Mouse (Mus musculus) neural tube, embryonic 14.5 days (tissue): ENCODE data around the gene Ugt1a2. TPM values are rescaled to one million over a fixed set of nuclear protein-coding genes. Genes with fewer than 3 reads are reported as not detected.

Experiments used
- ATAC-seq: fragments of 200-750 bp; cut with Nextera tagmentation; 2 replicates; pipeline ENCODE4 v1.8.0; 2017; ENCODE audit warnings: low read depth, mild to moderate bottlenecking, moderate TSS enrichment, moderate library complexity
- H3K27ac ChIP-seq: fragments of 300-500 bp; sonication (generic); 2 replicates; pipeline ENCODE4 v1.5.1; 2014; ENCODE audit warnings: low read depth, mild to moderate bottlenecking, control low read depth, low read length, moderate library complexity, mixed read lengths
- H3K27me3 ChIP-seq: fragments of 300-500 bp; sonication (generic); 2 replicates; pipeline ENCODE4 v1.6.1; 2014; ENCODE audit warnings: low read length; ENCODE audit not compliant: control insufficient read depth, insufficient read depth
- H3K36me3 ChIP-seq: fragments of 300-500 bp; sonication (generic); 2 replicates; pipeline ENCODE4 v1.6.1; 2014; ENCODE audit warnings: low read length, mixed read lengths; ENCODE audit not compliant: control insufficient read depth, insufficient read depth
- H3K4me1 ChIP-seq: fragments of 300-500 bp; sonication (generic); 2 replicates; pipeline ENCODE4 v1.6.1; 2014; ENCODE audit warnings: low read length; ENCODE audit not compliant: control insufficient read depth, insufficient read depth
- H3K4me2 ChIP-seq: fragments of 300-500 bp; sonication (generic); 2 replicates; pipeline ENCODE4 v1.6.1; 2014; ENCODE audit warnings: mild to moderate bottlenecking, low read depth, low read length, control low read depth
- H3K4me3 ChIP-seq: fragments of 300-500 bp; sonication (generic); 2 replicates; pipeline ENCODE4 v1.5.1; 2014; ENCODE audit warnings: low read depth, low read length, control low read depth, mixed read lengths
- H3K9ac ChIP-seq: fragments of 300-500 bp; sonication (generic); replicated peaks from 2 replicates; pipeline ENCODE4 v1.6.1; 2014; ENCODE audit warnings: low read depth, mild to moderate bottlenecking, control low read depth, low read length, mixed read lengths
- H3K9me3 ChIP-seq: fragments of 300-500 bp; sonication (generic); 2 replicates; pipeline ENCODE4 v1.6.1; 2016; ENCODE audit warnings: low read length; ENCODE audit not compliant: control insufficient read depth
- WGBS: fragments of 180-500 bp; shearing (Covaris S2); extraction: QIAGEN DNeasy Blood & Tissue Kit; methylation state at CpG from one replicate; pipeline ENCODE4 v1.1.7; 2014; 5-methylcytosine and 5-hydroxymethylcytosine counted together
- polyA plus RNA-seq: library from polyadenylated mRNA; unstranded; fragments of >200 nt; fragmentation: Nextera tagmentation; extraction: Ambion mirVana; gene quantifications from 2 replicates; pipeline ENCODE4 v1.2.1, GENCODE M21; 2014

Ugt1a2 gene
- polyA plus RNA-seq, 1 experiment from 2014 or later, result 0.15 TPM

DNA sequence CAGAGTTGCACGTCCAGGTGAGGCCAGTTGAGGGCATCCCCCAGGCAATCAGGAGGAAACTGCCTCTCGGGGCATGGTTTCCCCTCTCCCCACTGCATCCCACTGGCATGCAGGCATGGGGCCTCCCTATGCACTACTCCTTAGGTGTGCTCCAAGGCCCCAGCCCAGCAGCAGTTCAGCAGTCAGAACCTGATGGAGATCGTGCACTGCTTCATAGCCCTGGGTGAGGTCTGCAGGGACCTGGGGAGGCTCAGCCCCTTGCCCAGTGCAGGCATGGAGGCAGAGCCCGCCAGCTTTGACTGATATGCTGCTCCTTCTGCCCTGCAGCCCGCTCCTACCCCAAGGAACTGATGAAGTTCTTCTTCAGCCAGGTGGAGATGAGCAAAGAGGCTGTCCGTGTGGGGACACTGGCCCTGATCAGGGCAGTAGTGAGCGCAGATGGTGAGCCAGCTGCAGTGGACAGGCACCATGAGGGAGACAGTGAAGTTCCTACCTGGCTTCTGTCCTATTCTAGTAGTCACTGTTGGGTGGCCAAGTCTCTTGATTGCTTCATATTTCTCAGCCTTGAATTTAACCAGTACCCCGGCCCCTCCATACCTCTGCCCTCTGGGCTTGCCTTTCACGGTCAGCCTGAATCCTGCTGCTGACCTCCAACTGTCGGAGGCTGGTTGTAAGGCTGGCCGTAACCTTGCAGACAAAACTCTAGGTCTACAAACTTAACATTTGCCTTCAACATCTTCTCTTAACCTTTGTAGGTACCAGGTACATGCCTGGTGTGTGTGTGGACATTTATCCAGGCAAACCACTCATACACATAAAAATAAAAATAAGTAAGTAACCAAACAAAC lies 34.9 kb downstream of the Ugt1a2 start:
- Histone ChIP-seq H3K9me3 (peaks cover 90% of the 10 kb centered on the region), H3K4me3 (no peak overlapping the region), H3K4me2 (no peak overlapping the region), H3K4me1 (no peaks in the 10 kb centered on the region), H3K36me3 (no peaks in the 10 kb centered on the region), H3K27me3 (no peaks in the 10 kb centered on the region), H3K9ac (no peak overlapping the region), H3K27ac (no peak overlapping the region)
- no peak for ATAC-seq
- 67% methylated on average over 11 of the region's 11 CpGs for WGBS

DNA sequence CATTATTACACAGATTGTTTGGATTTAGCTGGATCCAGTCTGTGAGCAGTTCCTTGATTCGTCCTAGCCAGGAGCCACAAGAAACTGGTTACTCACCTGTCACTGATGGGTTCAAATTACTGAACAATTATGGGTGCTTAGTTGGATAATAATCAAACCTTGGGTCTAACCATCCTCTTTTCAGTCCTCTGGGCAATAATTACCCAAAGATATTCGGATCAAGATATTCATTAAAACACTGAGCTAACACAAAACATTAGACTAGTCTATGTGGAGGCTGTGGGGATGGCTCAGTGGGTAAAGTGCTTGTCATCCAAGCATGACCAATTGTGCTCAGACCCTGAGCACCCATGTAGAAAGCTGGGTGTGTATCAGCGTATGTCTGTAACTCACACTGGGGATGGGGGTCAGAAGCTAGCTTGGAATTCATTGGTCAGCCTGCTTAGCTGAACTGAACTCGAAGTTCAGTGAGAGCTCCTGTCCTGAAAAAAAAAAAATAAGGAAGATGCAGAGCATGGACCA lies 35.6 kb downstream of the Ugt1a2 start:
- H3K4me3 ChIP-seq, result no peak overlapping the region
- H3K9me3 ChIP-seq, result peaks cover 91% of the 10 kb centered on the region
- no peaks in the 10 kb centered on the region for H3K4me1 ChIP-seq
- H3K36me3 ChIP-seq, result no peaks in the 10 kb centered on the region
- WGBS, result 69% methylated on average over 4 of the region's 4 CpGs
- H3K27me3 ChIP-seq, result no peaks in the 10 kb centered on the region
- no peak overlapping the region for H3K27ac ChIP-seq
- no peak overlapping the region for H3K4me2 ChIP-seq
- no peak overlapping the region for H3K9ac ChIP-seq
- no peak for ATAC-seq

DNA sequence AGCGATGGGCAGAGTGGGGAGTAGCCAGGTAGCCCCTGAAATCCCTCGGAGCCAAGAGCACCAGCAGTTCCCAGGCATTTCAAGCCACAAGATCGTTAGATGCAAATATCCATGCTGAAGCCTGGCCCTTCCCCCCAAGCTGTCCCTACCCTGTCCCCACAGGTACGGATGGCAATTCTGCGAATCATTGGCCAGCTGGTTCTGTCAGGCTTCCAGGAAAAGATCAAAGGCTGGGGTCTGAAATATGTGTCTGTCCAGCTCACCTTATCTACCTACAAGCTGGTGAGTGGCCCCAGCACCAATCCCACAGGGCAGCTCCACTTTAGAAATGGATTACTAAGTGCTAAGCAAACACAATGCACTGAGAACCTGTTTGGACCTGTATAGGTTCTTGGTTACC lies 36.9 kb downstream of the Ugt1a2 start:
- Histone ChIP-seq H3K9me3 (peaks cover 88% of the 10 kb centered on the region), H3K36me3 (no peaks in the 10 kb centered on the region), H3K27ac (no peak overlapping the region), H3K4me2 (no peak overlapping the region), H3K4me1 (no peaks in the 10 kb centered on the region), H3K27me3 (no peaks in the 10 kb centered on the region), H3K9ac (no peak overlapping the region), H3K4me3 (no peak overlapping the region)
- ATAC-seq, result no peak
- WGBS, result 85% methylated on average over 5 of the region's 5 CpGs

DNA sequence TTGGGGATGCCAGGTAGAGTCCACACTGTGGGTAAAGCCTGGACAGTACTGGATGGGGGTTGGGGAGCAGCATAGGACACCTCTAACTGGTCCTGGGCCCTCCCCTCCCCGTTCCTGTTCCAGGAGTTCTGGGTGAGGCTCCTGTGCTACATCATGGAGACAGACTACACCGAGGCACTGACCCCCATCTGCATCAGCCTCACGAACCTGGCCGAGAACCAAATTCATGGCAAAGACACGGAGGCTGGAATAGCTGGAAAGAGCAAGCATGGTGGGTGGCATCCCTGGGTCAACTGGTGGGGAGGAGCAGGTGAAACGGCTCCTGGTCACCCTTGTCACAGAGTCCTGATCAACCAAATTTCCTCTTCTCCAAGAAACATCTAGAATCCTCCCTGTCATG lies 38.4 kb downstream of the Ugt1a2 start:
- 76% methylated on average over 6 of the region's 6 CpGs for WGBS
- Histone ChIP-seq H3K9ac (no peak overlapping the region), H3K36me3 (no peaks in the 10 kb centered on the region), H3K4me1 (no peaks in the 10 kb centered on the region), H3K4me3 (no peak overlapping the region), H3K4me2 (no peak overlapping the region), H3K27me3 (no peaks in the 10 kb centered on the region), H3K9me3 (peaks cover 86% of the 10 kb centered on the region), H3K27ac (no peak overlapping the region)
- ATAC-seq, result no peak

DNA sequence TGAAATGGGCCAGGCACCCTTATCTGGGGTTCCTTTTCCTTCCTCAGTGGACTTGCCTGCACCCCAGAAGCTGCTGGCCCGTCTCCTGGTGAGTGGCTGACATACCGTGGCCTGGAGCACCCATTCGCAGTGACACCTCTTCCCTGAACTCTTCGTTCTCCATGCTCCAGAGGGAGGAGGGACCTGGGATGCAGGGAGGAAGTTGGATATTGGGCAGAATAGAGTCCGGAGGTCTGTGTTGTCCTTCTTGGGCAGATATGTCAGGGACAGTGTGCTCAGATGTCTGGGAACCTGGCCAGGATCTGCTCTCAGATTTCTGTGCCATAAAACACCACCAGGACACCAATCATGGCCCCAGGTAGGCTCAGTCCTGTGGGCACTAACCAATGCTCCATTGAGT lies 39.7 kb downstream of the Ugt1a2 start:
- WGBS, result 73% methylated on average over 5 of the region's 5 CpGs
- Histone ChIP-seq H3K27ac (no peak overlapping the region), H3K4me2 (no peak overlapping the region), H3K9ac (no peak overlapping the region), H3K9me3 (peaks cover 85% of the 10 kb centered on the region), H3K4me1 (no peaks in the 10 kb centered on the region), H3K27me3 (no peaks in the 10 kb centered on the region), H3K36me3 (no peaks in the 10 kb centered on the region), H3K4me3 (no peak overlapping the region)
- no peak for ATAC-seq

DNA sequence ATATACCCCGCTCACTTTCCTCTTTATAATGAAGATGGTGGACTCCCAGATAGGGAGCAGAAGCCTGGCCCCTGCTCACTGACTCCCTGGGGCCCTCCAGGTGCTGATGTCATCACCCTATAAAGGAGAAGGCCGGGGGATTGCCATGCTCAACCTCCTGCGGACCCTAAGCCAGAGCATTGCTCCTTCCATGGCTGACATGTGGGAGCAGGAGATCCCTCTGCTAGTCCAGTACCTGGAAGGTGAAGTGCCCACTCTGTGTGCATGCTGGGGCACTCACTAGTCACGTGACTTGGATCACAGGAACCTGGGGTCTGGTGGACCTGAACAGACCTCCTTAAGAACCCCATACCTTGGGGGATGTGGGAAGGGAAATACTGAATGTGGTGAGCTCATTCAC lies 40.2 kb downstream of the Ugt1a2 start:
- H3K27me3 ChIP-seq, result no peaks in the 10 kb centered on the region
- H3K9me3 ChIP-seq, result peaks cover 85% of the 10 kb centered on the region
- ATAC-seq, result no peak; the same call in 1 of the 2 replicates
- no peak overlapping the region for H3K4me3 ChIP-seq
- H3K9ac ChIP-seq, result no peak overlapping the region
- H3K4me1 ChIP-seq, result no peaks in the 10 kb centered on the region
- WGBS, result 78% methylated on average over 4 of the region's 4 CpGs
- H3K27ac ChIP-seq, result no peak overlapping the region
- no peaks in the 10 kb centered on the region for H3K36me3 ChIP-seq
- no peak overlapping the region for H3K4me2 ChIP-seq

DNA sequence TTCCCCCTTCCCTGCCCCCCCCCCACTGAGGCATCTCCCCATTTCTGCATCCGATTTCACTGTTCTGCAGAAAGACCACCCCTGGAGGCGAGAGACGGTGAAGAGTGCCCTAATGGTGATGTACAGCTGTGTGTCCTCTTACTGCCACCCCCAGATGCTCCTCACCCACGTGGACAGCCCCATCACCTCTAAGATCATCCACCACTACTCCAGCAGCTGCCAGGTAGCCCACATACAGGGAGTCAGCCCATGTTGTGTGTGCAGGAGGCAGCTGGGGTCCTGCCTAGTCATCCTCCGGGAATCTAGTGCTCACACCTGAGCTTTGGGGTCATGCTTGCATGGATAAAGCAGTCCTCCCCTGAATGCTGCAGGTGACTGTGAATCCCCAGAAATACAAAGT lies 43.5 kb downstream of the Ugt1a2 start:
- Histone ChIP-seq H3K4me1 (no peaks in the 10 kb centered on the region), H3K36me3 (no peaks in the 10 kb centered on the region), H3K27ac (no peak overlapping the region), H3K9ac (no peak overlapping the region), H3K4me3 (no peak overlapping the region), H3K4me2 (no peak overlapping the region), H3K27me3 (no peaks in the 10 kb centered on the region), H3K9me3 (peaks cover 93% of the 10 kb centered on the region)
- ATAC-seq, result no peak
- 67% methylated on average over 5 of the region's 5 CpGs for WGBS

DNA sequence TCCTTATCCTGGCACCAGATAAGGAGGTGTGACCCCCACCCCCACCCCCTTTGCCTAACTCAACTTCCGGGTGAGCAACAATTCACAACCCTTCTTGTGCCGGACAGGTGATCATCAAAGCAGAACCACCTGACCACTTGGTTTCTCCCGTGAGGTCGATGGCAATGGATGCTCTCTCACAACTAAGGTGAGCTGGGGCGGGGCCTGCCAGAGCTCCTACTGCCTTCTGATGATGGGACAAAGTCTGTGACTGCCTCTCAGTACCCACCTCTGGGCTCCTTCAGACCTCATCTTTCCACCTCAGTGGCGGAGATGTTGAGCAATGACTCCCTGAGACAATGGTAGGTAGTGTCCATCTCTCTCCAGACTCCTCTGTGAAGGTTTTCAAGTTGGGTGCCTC lies 45.5 kb downstream of the Ugt1a2 start:
- Histone ChIP-seq H3K4me1 (no peaks in the 10 kb centered on the region), H3K9ac (no peak overlapping the region), H3K4me2 (no peak overlapping the region), H3K4me3 (no peak overlapping the region), H3K36me3 (no peaks in the 10 kb centered on the region), H3K27me3 (no peaks in the 10 kb centered on the region), H3K27ac (no peak overlapping the region), H3K9me3 (peaks cover 93% of the 10 kb centered on the region)
- no peak for ATAC-seq
- 79% methylated on average over 6 of the region's 6 CpGs for WGBS

DNA sequence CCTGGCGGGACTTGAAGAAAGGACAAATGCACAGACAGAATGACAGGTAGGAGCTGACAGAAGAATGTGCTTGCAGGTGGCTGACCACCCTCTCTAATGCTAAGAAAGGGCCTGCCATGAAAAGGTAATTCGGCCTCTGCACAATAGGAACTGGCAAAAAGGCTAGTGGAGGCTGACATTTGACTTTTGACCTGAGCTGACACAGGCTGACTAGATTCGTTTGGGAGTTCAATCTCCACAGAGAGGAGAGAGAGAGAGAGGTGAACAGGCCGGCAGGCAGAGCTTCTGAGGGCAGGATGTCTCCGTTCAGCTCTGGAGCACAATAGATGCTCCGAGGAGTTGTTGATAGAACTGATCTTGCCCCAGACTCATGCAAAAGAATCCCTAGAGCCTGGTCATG lies 46.0 kb downstream of the Ugt1a2 start:
- ATAC-seq, result no peak
- H3K9ac ChIP-seq, result no peak overlapping the region
- H3K27ac ChIP-seq, result no peak overlapping the region
- H3K36me3 ChIP-seq, result no peaks in the 10 kb centered on the region
- no peaks in the 10 kb centered on the region for H3K4me1 ChIP-seq
- H3K4me2 ChIP-seq, result no peak overlapping the region
- WGBS, result 49% methylated on average over 6 of the region's 6 CpGs
- H3K27me3 ChIP-seq, result no peaks in the 10 kb centered on the region
- H3K4me3 ChIP-seq, result no peak overlapping the region
- peaks cover 94% of the 10 kb centered on the region for H3K9me3 ChIP-seq
